Mouse (Mus musculus) adrenal gland, adult 2 months (tissue): ENCODE measurements around the gene Abcd2. TPM values are rescaled to one million over a fixed set of nuclear protein-coding genes. Genes with fewer than 3 reads are reported as not detected.

ENCODE experiments used
- DNase-seq: peaks from one replicate; pipeline ENCODE4 v3.0.0; 2021
- polyA plus RNA-seq: library from polyadenylated mRNA; depleted of rRNA; stranded (reverse); fragments of >200 nt; gene quantifications from 2 replicates; pipeline ENCODE4 v1.2.3, GENCODE M21; 2012; rRNA removed
- total RNA-seq, 2 experiments: library from RNA; stranded (reverse); gene quantifications; 2 replicates each; pipeline ENCODE4 v1.2.3; 2021

The Abcd2 gene
- total and polyA plus RNA-seq, 3 experiments: 0.68 to 44.1 (median 17.3) TPM

DNA sequence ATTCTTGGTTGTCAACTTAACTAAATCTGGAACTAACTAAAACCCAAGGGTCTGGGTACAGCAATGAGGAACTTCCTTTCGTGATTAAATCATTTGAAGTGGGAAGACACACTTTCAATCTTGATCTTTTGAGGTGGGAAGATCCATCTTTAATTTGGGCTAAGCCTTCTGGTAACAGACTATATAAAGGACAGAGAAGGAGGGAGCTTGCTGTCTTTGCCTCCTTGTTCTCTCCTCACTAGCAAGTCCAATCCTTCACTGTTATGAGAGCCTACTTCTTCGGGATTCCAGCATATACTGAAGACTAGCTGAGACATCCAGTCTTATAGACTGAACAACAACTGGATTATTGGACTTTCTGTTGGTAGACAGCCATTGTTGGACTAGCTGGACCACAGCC, 28.1 kb downstream of the Abcd2 start:
- no peak for DNase-seq

DNA sequence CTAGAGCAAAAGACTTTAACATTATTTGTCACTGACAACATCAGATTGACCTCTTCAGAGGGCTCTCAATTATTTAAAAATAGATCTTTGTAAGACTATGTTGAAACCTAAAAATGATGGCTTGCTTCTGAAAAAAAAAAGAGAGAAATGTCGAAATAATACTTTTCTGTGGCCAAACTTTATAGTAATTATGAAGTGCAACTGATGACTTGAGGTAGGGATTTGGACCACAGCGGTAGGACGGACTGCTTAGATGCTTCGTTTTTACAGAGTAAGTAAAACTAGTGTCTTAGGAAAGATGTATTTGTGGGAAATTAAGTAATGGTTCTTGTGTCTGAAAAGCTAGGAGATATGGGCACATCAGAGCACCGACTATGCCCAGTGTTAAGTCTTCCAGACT, 30.4 kb downstream of the Abcd2 start:
- DNase-seq: no peak

GRCm38 (mm10) chr15:91153311-91153710, 38.3 kb downstream of the Abcd2 start:
- DNase-seq: peak; percentile 8

DNA sequence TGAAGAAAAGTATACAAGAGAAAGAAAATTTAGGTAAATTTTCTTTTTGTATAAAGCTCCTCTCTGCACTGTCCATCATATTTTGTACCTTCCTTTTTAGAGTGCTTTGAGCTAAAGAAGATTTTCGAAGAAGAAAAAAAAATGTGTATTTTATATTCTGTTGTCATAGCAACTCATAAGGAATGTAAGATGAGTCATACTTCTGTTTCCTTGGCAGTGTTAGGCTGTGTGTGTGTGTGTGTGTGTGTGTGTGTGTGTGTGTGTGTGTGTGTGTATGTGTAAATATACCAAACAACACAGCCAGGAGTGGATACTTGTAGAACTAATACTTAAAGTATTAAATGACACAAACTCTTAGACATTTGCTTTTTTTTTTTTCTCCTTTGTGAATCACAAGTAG, 39.0 kb downstream of the Abcd2 start:
- DNase-seq: peak; percentile 28

GRCm38 (mm10) chr15:91124584-91124983, 67.0 kb downstream of the Abcd2 start:
- DNase-seq: no peak

DNA sequence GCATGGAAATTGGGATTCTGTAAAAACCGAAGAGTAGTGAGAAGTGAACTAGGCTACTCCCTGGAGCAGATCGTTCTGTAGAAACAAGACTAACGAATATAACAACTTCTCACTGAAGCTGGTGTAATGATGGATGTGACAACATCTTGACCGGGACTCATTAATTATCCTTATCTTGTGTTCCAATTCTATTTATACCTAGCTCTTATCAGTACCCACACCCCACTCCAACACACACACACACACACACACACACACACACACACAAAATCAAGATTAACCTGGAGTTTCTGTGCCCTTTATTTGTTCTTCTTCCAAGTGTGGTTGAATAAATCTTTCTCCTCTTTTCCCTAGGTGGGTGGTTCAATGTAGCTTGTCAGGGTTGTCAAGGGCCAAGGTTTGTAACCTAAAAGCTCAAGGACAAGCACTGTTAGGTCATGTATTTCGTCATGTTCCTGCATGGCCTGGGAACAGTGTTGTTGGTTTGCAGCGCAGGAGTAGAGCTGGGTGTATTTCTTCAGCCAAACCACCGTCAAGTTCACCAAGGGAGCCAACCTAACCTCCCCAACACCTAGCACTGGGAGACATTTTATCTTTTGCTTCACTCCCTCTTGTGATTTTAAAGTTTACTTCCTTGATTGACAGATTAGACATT, 78.9 kb downstream of the Abcd2 start:
- DNase-seq: no peak

DNA sequence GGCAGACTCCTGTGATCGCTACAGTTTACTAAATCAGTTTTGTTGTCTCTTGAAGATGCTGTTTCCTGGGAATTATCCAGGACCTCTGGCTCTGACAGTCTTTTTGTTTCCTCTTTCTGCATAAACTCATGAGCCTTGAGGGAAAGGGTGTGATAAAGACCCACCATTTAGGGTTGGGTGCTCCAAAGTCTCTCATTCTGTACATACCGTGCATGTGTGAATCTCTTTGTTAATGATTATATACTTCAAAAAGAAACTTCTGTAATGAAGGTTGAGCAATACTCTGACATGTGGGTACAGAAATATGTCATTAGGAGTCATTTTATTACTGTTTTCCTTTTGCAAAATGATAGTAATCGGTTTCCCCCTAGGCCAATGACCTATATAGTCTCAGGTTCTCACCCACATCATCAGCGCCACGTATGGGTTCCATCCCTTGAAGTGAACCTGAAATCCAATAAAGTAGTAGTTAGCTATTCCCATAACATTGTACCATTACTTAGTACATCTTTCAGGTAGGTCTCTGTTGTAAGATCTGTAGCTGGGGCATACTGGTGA, 83.4 kb downstream of the Abcd2 start:
- DNase-seq: no peak

- DNase-seq: no peak
These were observed 86.7 kb downstream of the Abcd2 start for GRCm38 (mm10) chr15:91104934-91105333.

DNA sequence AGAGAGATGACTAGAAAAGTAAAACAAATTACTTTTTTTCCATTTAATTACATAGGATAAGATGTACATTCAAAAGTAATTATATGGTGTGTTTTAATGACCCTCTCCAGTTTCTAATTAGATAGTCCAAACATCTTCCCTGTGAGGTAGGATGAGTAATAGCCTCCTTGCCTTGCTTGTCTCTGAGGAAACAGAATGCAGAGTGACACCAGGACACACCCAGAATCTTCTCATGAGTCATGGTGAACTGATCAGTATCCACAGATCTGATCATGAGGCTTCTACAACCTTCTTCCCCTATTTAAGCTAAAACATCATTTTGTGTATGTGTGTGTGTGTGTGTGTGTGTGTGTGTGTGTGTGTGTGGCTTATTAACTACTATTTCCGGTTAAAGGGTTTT, 87.3 kb downstream of the Abcd2 start:
- no peak for DNase-seq

DNA sequence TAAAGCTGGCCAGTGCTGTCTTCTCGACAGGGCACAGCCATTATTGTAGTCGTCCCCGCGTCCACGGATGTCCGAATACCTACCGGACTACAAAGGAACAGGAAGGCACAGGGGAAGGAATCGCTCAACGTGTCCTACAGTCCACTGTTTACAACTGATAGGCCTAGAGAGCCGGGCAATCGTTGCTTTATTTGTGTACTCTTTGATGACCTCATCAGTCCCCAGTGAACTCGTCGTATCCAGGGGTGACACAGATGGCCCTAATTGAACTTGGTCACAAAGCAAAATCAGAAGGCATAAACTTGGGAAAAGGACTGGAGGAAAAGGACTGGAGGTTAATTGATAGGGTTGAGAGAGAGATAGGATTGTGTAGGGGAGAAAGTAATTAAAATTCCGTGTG, 87.8 kb downstream of the Abcd2 start:
- DNase-seq: no peak

DNA sequence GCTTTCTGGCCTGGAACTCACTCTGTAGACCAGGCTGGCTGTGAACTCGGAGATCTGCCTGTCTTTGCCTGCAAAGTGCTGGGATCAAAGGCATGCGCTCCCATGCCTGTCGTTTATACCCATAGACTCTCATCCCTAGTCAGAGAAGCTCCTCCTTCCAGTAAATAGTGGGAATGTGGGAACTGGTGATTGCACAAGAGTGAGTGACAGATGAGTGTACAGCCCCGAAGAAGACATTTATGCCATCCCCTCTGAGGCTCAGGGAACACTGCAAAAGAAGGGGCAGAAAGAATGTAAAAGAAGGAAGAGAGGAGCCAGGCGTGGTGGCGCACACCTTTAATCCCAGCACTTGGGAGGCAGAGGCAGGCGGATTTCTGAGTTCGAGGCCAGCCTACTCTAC, 88.3 kb downstream of the Abcd2 start:
- no peak for DNase-seq

DNA sequence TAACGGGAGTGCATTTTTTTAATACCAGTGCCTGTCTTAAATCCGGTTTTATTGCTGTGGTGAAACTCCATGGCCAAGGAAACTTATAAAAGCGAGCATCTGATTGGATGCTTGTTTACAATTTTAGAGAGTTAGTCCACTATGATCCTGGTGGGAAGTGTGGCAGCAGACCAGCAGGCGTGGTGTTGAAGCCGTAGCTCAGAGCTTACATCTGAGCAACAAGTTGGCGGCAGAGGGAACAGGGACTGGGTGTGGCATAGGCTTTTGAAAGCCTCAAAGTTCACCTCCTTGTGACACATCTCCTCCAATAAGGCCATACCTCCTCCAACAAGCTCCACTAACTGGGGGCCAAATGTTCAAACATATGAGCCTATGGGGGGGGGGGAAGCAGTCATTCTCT, 95.0 kb downstream of the Abcd2 start:
- no peak for DNase-seq

Other genes starting within 250 kb of the Abcd2 start
- gene Kif21a, start 141.9 kb downstream of the Abcd2 start, total RNA-seq: 10 to 100 TPM; 18.0 to 19.5 TPM
- gene Kif21a, start 141.9 kb downstream of the Abcd2 start, polyA plus RNA-seq: 1.8 and 2.3 TPM in 2 replicates
- gene CN725425, start 7.7 kb upstream of the Abcd2 start, total RNA-seq: not detected
- gene CN725425, start 7.7 kb upstream of the Abcd2 start, polyA plus RNA-seq: not detected in 2 replicates